Mouse (Mus musculus) gastrocnemius, postnatal 4 days (tissue): ENCODE data around the gene Rnd1. TPM values are rescaled to one million over a fixed set of nuclear protein-coding genes. Genes with fewer than 3 reads are reported as not detected.
A peak's percentile ranks its signal among the peaks of the same experiment; 100 is the strongest.

Source experiments
- DNase-seq, 2 experiments: peaks; one replicate each; pipeline ENCODE4 v3.0.0; 2021 to 2022; ENCODE audit warnings: low spot score in 2 of 2, mixed read lengths in 2 of 2
- total RNA-seq, 2 experiments: library from RNA; stranded (reverse); gene quantifications; 2 replicates each; pipeline ENCODE4 v1.2.3; 2021

Gene Rnd1
- total RNA-seq, 2 experiments from 2014 or later: 0.75 to 1.2 TPM

GRCm38 (mm10) chr15:98681633-98682032 is 4.4 kb upstream of the Rnd1 start:
- no peak for DNase-seq

- no peak for DNase-seq
Measured at GRCm38 (mm10) chr15:98680660-98681059, 3.4 kb upstream of the Rnd1 start.

- no peak for DNase-seq
Measured at GRCm38 (mm10) chr15:98677977-98678376, 716 bp upstream of the Rnd1 start.

- DNase-seq: no peak
Measured at GRCm38 (mm10) chr15:98676471-98676870, 790 bp downstream of the Rnd1 start.

DNA sequence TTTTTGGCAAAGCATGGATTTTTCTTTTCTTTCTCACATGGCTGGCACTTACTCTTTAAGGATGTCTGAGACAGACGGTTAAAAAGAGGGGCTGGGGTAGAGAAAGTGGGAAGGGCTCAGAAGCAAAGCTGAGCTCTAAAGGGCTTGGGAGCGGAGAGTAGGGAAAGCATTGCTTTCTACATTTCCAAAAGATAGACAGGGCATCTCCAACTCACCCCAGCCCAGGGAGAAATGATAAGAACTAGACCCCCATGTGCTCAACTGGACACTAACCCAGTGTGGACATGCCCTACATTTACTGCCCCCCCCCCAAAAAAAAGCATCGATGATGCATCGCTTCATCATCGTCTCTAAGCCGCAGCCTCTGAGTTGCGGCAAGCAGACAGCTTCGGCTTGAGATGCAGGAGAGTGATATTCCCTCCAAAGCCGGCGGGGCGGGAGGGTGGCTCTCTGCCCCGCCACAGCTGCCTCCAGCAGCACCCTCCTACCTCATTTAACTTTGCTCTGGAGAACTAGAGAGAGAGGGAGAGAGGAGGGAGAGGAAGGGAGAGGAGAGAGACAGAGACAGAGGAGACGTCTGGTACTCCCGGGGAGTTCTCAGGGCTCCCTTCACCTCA is 1.5 kb downstream of the Rnd1 start:
- DNase-seq: no peak

- no peak for DNase-seq
Measured at GRCm38 (mm10) chr15:98674994-98675545, 2.2 kb downstream of the Rnd1 start.

DNA sequence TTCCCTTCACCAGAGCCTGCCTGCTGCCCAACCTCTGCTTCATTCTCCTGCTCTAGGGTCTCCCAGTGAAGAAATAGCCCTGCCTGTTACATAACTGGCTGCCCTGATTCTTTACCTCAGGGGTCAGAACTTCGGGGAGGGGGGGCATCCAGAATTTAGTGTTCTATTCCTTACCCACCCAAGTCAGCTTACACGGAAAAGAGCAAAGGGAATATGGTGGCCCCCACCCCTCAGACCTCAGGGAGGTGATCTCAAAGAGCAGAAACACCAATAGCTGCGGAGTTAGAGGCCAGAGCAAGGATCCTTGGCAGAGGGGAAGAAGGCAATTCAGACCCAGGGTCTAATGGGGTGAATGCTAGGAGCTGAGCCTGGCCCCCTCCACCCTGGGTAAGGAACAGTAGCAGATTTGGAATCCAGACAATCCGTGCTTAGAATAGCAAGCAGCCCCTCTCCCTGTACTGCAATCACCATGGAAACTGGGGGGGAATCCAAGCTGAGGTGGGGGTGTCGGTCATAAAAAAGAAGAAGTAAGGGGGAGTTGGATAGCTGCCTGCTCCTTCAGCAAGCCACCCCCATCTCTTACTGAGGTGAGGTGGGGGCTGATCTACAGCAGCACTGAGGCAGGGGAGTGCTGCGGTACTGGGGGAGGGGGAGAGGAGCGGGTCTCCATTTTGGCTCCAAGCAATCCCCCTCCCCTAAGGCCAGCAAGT is 2.8 kb downstream of the Rnd1 start:
- DNase-seq: no peak

DNA sequence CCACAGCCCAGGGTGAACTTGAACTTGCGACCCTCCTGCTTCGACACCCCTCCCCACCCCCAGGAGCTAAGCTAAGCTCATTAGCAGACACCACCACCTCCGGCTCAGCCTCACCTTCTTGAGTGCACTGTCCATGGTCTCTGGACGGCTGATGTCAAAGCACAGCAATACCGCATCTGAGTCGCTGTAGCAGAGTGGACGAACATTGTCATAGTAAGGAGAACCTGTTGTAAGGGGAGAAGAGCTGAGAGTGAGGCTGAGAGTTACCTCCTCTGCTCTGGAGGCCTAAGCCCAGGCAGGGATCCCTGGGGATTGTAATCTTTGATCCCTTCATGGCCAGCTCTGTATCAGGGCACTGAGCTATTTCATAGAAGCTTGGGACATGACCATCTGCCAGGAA is 3.5 kb downstream of the Rnd1 start:
- DNase-seq: no peak

- DNase-seq: no peak
Measured at GRCm38 (mm10) chr15:98672592-98672991, 4.7 kb downstream of the Rnd1 start.

DNA sequence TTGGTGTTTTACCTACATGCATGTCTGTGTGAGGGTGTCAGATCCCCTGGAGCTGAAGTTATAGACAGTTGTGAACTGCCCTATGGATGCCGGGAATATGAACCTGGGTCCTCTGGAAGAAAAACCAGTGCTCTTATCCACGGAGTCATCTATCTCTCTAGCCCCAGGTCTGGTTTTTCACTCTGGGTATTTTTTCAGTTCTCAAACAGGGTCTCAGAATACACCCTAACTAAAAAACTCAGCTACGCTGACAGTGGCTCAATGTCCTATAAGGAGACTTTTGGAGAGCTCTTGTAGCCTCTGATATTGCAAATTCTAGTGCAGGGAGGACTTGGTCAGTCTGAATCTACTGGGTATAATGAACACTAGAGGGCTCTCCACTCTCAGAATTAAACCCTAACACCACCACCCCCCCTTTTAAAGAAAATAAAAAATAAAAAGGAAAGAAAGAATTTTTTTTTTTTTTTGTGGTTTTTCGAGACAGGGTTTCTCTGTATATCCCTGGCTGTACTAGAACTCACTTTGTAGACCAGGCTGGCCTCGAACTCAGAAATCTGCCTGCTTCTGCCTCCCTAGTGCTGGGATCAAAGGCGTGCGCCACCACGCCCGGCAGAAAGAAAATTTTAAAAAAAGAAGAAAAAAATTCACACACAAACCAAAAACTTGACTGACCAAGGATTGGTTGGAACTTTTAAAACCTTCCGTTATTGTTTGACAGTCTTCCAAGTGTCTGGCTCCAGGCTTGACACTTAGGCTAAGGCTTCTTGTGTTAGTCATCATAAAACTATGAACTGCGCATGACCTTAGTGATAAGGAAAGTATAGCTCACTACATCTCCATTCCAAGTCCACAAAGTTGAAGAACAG is 13.0 kb downstream of the Rnd1 start:
- no peak for DNase-seq

DNA sequence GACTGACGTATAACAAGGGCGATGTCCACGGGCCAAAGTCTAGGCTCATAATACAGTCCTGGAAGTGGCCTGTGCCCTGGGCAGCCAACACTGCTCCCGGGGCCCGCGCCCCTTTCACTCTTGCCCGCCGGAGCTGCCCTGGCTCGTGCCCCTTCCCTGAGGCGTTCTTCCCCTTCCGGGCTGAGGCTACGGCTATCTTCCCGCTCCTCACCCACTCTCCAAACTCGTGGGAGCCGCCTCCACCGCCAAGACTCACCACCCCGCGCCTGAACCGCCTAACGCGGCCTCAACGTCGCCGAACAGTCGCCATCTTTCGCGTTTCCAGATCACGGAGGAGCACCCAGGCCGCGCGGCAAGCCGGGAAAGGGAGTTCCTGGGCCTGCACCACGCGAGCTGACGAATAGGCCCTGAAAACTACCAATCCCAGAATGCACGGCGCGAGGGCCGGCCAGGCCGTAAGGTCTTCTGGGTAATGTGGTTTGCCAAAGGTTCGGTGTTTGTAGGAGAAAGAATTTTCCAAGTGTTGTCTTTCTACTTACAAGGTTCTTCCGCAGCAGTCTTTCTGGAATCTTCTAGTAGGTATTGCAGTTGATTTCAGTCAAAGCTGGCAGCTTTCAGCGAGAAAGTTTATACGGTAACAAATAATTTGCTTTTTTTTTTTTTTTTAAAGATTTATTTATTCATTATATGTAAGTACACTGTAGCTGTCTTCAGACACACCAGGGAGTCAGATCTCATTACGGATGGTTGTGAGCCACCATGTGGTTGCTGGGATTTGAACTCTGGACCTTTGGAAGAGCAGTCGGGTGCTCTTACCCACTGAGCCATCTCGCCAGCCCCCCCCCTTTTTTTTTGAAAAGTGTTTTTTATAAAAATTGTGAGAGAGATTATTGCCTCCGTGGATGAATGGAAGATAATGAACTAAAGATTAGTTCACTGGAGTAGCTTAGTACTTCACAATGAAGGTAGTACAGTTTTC is 14.4 kb downstream of the Rnd1 start, which contains the start of gene Ddx23:
TSS of gene Ddx23 (minus strand) at position 328 of the 979 bp plus-strand sequence.
- peak; percentile 78 to 94 for DNase-seq

DNA sequence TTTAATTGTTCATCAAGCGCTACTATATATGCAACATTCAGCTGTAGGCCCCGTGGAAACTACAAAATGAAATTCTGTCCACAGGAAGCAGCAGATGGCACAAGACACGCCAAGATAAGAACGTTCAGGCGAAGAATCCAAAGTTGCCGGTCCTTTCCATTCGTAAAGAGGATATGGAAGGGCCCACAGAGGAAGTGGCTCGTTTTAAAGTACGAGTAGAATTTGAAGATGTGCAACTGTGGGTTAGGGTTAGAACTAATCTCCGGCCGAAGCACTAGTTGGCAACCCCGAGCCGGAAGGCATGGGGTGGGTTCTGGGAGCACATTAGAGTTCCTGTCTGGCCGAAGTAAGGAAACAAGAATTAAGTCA is 15.1 kb downstream of the Rnd1 start:
- no peak for DNase-seq

- no peak for DNase-seq
Measured at GRCm38 (mm10) chr15:98656982-98657751, 20.1 kb downstream of the Rnd1 start.

- DNase-seq: no peak
Measured at GRCm38 (mm10) chr15:98652174-98652573, 25.1 kb downstream of the Rnd1 start.

DNA sequence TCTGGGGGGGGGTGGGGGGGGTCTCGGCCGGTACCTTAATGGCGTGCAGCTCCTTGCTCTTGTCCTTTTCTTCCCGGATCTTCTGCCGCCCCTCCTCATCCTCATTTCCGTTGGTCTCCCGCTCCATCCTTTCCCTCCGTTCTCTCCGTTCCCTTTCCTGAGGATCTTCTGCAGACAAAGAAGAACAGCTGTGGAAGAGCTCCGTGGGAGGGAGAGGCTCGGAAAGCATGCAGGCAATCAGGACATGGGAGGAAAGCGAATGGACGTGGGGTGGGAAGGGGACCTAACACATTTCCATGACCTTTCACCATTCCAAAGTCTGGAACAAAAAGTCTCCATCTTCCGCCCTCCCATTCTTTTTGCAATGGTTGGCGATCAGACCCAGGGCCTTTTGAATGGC is 25.8 kb downstream of the Rnd1 start:
- DNase-seq: no peak

GRCm38 (mm10) chr15:98648071-98648470 is 29.2 kb downstream of the Rnd1 start:
- no peak for DNase-seq

DNA sequence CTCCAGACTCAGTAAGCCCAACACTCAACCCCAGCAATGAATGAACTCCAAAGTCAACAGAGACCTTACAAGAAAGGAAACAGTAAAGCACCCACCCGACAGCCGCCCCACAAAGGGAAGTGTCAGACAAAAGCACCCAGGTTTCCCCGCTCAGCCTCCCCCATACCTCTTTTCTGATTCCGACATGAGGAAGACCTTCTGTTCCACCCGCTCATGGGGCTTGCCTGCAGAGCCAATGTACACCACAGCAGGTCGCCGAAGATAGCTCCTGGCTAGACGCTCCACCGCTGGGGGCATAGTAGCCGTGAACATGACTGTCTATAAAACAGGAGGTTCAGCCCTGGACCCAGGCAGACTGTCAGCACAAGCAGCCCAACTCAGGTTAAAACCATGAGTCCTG is 30.0 kb downstream of the Rnd1 start:
- DNase-seq: no peak

DNA sequence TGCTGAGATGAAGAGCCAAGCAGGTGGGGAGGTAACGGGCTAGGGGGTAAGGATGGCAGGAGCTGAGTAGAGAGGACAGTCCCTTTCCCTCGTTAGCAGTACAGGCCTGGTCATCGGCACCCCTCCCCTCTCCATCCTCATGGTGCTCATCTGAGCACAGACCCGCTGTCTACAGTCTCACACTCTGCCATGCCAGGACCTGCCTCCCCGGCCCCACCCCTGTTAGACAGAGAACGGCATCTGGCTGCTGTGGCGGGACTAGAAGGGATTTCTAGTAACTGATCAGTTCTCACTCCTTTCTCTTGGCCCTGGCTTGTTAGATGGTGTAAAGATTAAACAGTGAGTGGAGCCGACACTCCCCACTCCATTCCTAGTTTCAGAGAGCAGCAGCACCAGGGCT is 30.5 kb downstream of the Rnd1 start:
- no peak for DNase-seq
